Mouse (Mus musculus): ENCODE results near the gene Txnip. TPM values are rescaled to one million over a fixed set of nuclear protein-coding genes. Genes with fewer than 3 reads are reported as not detected.
"Not testable (repeated sequence)": the region's sequence is repeated elsewhere in the genome, so short reads cannot be mapped to it uniquely, and the experiment has no call there.

Txnip gene
- total RNA-seq (2021) = 10 to 100 TPM; 19.5 to 21.8 TPM

- intact Hi-C loops (cut with DNase I) = no loop called here
- peak; percentile 95 to 96 for DNase-seq (ENCODE audit: low spot score in 2 of 2)
These were observed at the start of gene Txnip for GRCm38 (mm10) chr3:96557694-96558093. Gene Txnip (plus strand): TSS chr3:96557957.

GRCm38 (mm10) chr3:96507966-96508365 is 49.8 kb upstream of the Txnip start:
- DNase-seq (ENCODE audit: low spot score in 2 of 2); intact Hi-C loops (cut with DNase I): not testable (repeated sequence)

GRCm38 (mm10) chr3:96520171-96520570 is 37.6 kb upstream of the Txnip start:
- no peak for DNase-seq (ENCODE audit: low spot score in 2 of 2)
- intact Hi-C loops (cut with DNase I) = loop anchor here (10.0 kb wide), 1 partner anchor 1155 kb away; the partner anchor contains the start of gene Gm17651

GRCm38 (mm10) chr3:96522149-96522548 is 35.6 kb upstream of the Txnip start:
- intact Hi-C loops (cut with DNase I) = loop anchor here (10.0 kb wide), 1 partner anchor 1153 kb away; the partner anchor contains the start of gene Gm17651
- no peak for DNase-seq (ENCODE audit: low spot score in 2 of 2)

GRCm38 (mm10) chr3:96524028-96524810 is 33.5 kb upstream of the Txnip start:
- intact Hi-C loops (cut with DNase I) = loop anchor here (10.0 kb wide), 1 partner anchor 1151 kb away; the partner anchor contains the start of gene Gm17651

GRCm38 (mm10) chr3:96524914-96525313 is 32.8 kb upstream of the Txnip start, which contains the start of gene Hfe2:
Gene Hfe2 (plus strand): TSS chr3:96525172.
- intact Hi-C loops (cut with DNase I) = loop anchor here (10.0 kb wide), 1 partner anchor 1150 kb away; the partner anchor contains the start of gene Gm17651
- no peak for DNase-seq (ENCODE audit: low spot score in 2 of 2)

More at GRCm38 (mm10) chr3:96524028-96524810, 33.5 kb upstream of the Txnip start:
- no peak for DNase-seq (ENCODE audit: low spot score in 2 of 2)

- intact Hi-C loops (cut with DNase I) = loop anchor here (10.0 kb wide), 1 partner anchor 1149 kb away; the partner anchor contains the start of gene Gm17651
- no peak for DNase-seq (ENCODE audit: low spot score in 2 of 2)
These were observed 31.6 kb upstream of the Txnip start for GRCm38 (mm10) chr3:96526013-96526762.

- peak in 1 of 2 experiments; percentile 19 for DNase-seq (ENCODE audit: low spot score in 2 of 2)
- intact Hi-C loops (cut with DNase I) = loop anchor here (10.0 kb wide), 1 partner anchor 1148 kb away; the partner anchor contains the start of gene Gm17651
These were observed 30.8 kb upstream of the Txnip start for GRCm38 (mm10) chr3:96526864-96527542.

- DNase-seq (ENCODE audit: low spot score in 2 of 2) = no peak
- intact Hi-C loops (cut with DNase I) = loop anchor here (10.0 kb wide), 1 partner anchor 1146 kb away; the partner anchor contains the start of gene Gm17651
These were observed 29.3 kb upstream of the Txnip start for GRCm38 (mm10) chr3:96528506-96528905.

GRCm38 (mm10) chr3:96532050-96532449 is 25.7 kb upstream of the Txnip start:
- no peak for DNase-seq (ENCODE audit: low spot score in 2 of 2)
- intact Hi-C loops (cut with DNase I) = no loop called here

GRCm38 (mm10) chr3:96534300-96534699 is 23.5 kb upstream of the Txnip start:
- intact Hi-C loops (cut with DNase I) = no loop called here
- DNase-seq (ENCODE audit: low spot score in 2 of 2) = no peak

- no peak for DNase-seq (ENCODE audit: low spot score in 2 of 2)
- intact Hi-C loops (cut with DNase I) = no loop called here
These were observed 18.4 kb upstream of the Txnip start for GRCm38 (mm10) chr3:96539316-96539715.

GRCm38 (mm10) chr3:96540740-96541139 is 17.0 kb upstream of the Txnip start:
- DNase-seq (ENCODE audit: low spot score in 2 of 2) = no peak
- intact Hi-C loops (cut with DNase I) = loop anchor here (10.0 kb wide), 1 partner anchor 164 kb away; the partner anchor contains the start of gene Nudt17

- intact Hi-C loops (cut with DNase I) = loop anchor here (10.0 kb wide), 1 partner anchor 163 kb away; the partner anchor contains the start of gene Nudt17
- no peak for DNase-seq (ENCODE audit: low spot score in 2 of 2)
These were observed 16.3 kb upstream of the Txnip start for GRCm38 (mm10) chr3:96541328-96542078.

GRCm38 (mm10) chr3:96542554-96542953 is 15.2 kb upstream of the Txnip start:
- no peak for DNase-seq (ENCODE audit: low spot score in 2 of 2)
- intact Hi-C loops (cut with DNase I) = loop anchor here (10.0 kb wide), 1 partner anchor 162 kb away; the partner anchor contains the start of gene Nudt17

GRCm38 (mm10) chr3:96543345-96543744 is 14.4 kb upstream of the Txnip start:
- intact Hi-C loops (cut with DNase I) = loop anchor here (10.0 kb wide), 1 partner anchor 161 kb away; the partner anchor contains the start of gene Nudt17
- DNase-seq (ENCODE audit: low spot score in 2 of 2) = peak; percentile 41 to 43

GRCm38 (mm10) chr3:96545565-96545964 is 12.2 kb upstream of the Txnip start:
- intact Hi-C loops (cut with DNase I) = loop anchor here (10.0 kb wide), 1 partner anchor 159 kb away; the partner anchor contains the start of gene Nudt17

GRCm38 (mm10) chr3:96546880-96547279 is 10.9 kb upstream of the Txnip start:
- intact Hi-C loops (cut with DNase I) = loop anchor here (10.0 kb wide), 1 partner anchor 158 kb away; the partner anchor contains the start of gene Nudt17
- DNase-seq (ENCODE audit: low spot score in 2 of 2) = no peak

More at GRCm38 (mm10) chr3:96545565-96545964, 12.2 kb upstream of the Txnip start:
- no peak for DNase-seq (ENCODE audit: low spot score in 2 of 2)
